Mouse (Mus musculus): ENCODE results near the gene Cdc14a. TPM values are rescaled to one million over a fixed set of nuclear protein-coding genes. Genes with fewer than 3 reads are reported as not detected.

Cdc14a gene
- polyA plus RNA-seq, 1 experiment from 2014 or later, result 8.8 TPM

DNA sequence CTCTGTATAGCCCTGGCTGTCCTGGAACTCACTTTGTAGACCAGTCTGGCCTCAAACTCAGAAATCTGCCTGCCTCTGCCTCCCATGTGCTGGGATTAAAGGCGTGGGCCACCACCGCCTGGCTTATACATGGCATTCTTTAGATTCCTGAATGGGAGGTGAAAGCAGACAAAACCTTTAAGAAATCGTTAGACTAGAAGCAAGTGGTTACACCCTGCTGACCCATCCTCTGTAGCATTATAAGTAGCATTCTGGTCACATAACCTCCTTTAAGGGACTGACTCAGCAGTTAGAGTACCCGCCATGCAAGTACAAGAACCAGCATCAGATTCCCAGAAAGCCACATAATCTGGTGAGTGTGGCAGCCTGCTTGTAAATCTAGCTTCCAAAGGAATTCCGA, 81.6 kb downstream of the Cdc14a start:
- H3K4me1 ChIP-seq, result 0 out of 2 replicates have a peak, but pooled peaks cover 6% of the 10 kb centered on the region

DNA sequence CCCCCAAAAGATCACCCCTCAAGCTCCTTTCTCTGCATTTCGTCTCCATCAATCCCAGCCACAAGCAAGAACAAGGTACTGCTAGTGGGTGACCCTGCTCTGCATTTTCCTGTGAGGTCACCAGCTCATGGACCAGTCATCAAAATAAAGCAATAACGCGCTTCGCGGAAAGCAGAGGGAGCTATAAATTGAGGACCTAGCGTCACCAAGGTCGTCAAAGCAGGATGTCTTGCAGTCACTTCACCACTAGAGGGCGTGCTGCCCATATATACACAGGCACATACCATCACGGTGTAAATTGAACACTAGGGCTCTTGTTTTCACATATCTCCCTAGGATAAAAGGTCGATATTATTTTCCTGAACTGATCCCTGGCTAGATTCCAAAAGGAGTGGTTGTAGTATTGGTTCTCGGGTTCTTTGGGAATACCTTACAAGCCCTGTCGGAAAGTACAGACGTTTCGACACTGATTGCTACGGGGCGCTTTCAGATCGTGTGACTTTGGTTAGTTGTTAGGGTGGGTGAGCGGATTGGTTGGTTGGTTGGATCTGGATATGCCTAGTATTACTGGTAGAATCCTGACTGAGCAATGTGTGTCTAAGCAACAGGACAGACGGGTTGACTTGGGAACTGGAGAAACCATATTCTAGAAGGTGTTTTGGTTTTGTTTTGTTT, 82.7 kb downstream of the Cdc14a start:
- Histone ChIP-seq H3K27me3 (no peaks in the 10 kb centered on the region), H3K9ac (no peak overlapping the region), H3K9me3 (replicated peaks) (no peaks in the 10 kb centered on the region), H3K4me3 (replicated peaks) (0 out of 2 replicates have a peak overlapping the region, but pooled peaks have one; percentile 2), H3K4me1 (0 out of 2 replicates have a peak, but pooled peaks cover 6% of the 10 kb centered on the region), H3K27ac (replicated peaks) (no peak overlapping the region), H3K36me3 (peaks cover 7% of the 10 kb centered on the region; the same call in 1 of the 2 replicates), H3K4me2 (replicated peaks) (0 out of 2 replicates have a peak overlapping the region, but pooled peaks have one; percentile 22)
- 0 out of 2 replicates have a peak, but pooled peaks have one; percentile 45 for ATAC-seq (ENCODE audit: insufficient number of reproducible peaks, low FRiP score, low TSS enrichment, low read depth)
- WGBS, result 41% methylated on average over 19 of the region's 19 CpGs

More for the DNA sequence above, 81.6 kb downstream of the Cdc14a start:
- H3K9me3 ChIP-seq (replicated peaks), result no peaks in the 10 kb centered on the region
- no peak for ATAC-seq (ENCODE audit: insufficient number of reproducible peaks, low FRiP score, low TSS enrichment, low read depth)
- WGBS, result 89% methylated on average over 5 of the region's 5 CpGs
- H3K4me3 ChIP-seq (replicated peaks), result no peak overlapping the region
- H3K4me2 ChIP-seq (replicated peaks), result no peak overlapping the region
- peaks cover 7% of the 10 kb centered on the region; the same call in 1 of the 2 replicates for H3K36me3 ChIP-seq
- H3K27me3 ChIP-seq, result no peaks in the 10 kb centered on the region
- no peak overlapping the region for H3K9ac ChIP-seq
- H3K27ac ChIP-seq (replicated peaks), result no peak overlapping the region

GRCm38 (mm10) chr3:116340281-116340680, 83.6 kb downstream of the Cdc14a start:
- 73% methylated on average over 8 of the region's 8 CpGs for WGBS
- no peak overlapping the region for H3K4me2 ChIP-seq (replicated peaks)
- no peaks in the 10 kb centered on the region for H3K27me3 ChIP-seq
- ATAC-seq (ENCODE audit: insufficient number of reproducible peaks, low FRiP score, low TSS enrichment, low read depth), result no peak
- no peaks in the 10 kb centered on the region for H3K9me3 ChIP-seq (replicated peaks)
- H3K4me1 ChIP-seq, result 0 out of 2 replicates have a peak, but pooled peaks cover 6% of the 10 kb centered on the region
- no peak overlapping the region for H3K27ac ChIP-seq (replicated peaks)
- peaks cover 7% of the 10 kb centered on the region; the same call in 1 of the 2 replicates for H3K36me3 ChIP-seq
- no peak overlapping the region for H3K4me3 ChIP-seq (replicated peaks)
- no peak overlapping the region for H3K9ac ChIP-seq

- Histone ChIP-seq H3K4me2 (replicated peaks) (no peak overlapping the region), H3K36me3 (peaks cover 7% of the 10 kb centered on the region; the same call in 1 of the 2 replicates), H3K27ac (replicated peaks) (no peak overlapping the region), H3K9me3 (replicated peaks) (no peaks in the 10 kb centered on the region), H3K4me1 (0 out of 2 replicates have a peak, but pooled peaks cover 6% of the 10 kb centered on the region), H3K9ac (no peak overlapping the region), H3K4me3 (replicated peaks) (no peak overlapping the region), H3K27me3 (no peaks in the 10 kb centered on the region)
- 57% methylated on average over 6 of the region's 6 CpGs for WGBS
- ATAC-seq (ENCODE audit: insufficient number of reproducible peaks, low FRiP score, low TSS enrichment, low read depth), result no peak
These were observed 85.2 kb downstream of the Cdc14a start for GRCm38 (mm10) chr3:116338616-116339015.

DNA sequence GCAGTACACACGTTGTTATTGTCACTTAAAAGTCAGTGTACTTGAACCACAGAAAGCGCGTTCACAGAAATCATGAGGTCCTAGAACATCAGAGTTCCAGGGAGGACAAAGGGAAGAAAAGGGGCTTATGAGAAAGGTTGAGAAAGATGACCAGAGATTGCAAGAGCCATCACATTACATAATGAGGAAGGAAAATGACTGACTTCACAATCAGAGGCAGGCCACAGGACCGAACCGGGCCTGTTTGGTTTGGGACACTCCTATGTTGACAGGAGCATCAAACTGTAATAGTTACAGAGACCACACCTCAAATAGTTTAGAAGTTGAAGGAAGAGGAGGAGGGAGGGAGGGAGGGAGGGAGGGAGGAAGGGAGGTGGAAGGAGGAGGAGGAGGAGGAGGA, 86.0 kb downstream of the Cdc14a start:
- Histone ChIP-seq H3K27ac (replicated peaks) (no peak overlapping the region), H3K4me3 (replicated peaks) (no peak overlapping the region), H3K36me3 (peaks cover 3% of the 10 kb centered on the region; the same call in 1 of the 2 replicates), H3K4me1 (0 out of 2 replicates have a peak, but pooled peaks cover 6% of the 10 kb centered on the region), H3K4me2 (replicated peaks) (no peak overlapping the region), H3K27me3 (no peaks in the 10 kb centered on the region), H3K9me3 (replicated peaks) (no peaks in the 10 kb centered on the region), H3K9ac (no peak overlapping the region)
- 73% methylated on average over 5 of the region's 5 CpGs for WGBS
- no peak for ATAC-seq (ENCODE audit: insufficient number of reproducible peaks, low FRiP score, low TSS enrichment, low read depth)

GRCm38 (mm10) chr3:116335036-116335435, 88.8 kb downstream of the Cdc14a start:
- no peaks in the 10 kb centered on the region for H3K36me3 ChIP-seq
- no peaks in the 10 kb centered on the region for H3K27me3 ChIP-seq
- H3K9me3 ChIP-seq (replicated peaks), result no peaks in the 10 kb centered on the region
- H3K27ac ChIP-seq (replicated peaks), result no peak overlapping the region
- WGBS, result 78% methylated on average over 4 of the region's 4 CpGs
- no peaks in the 10 kb centered on the region for H3K4me1 ChIP-seq
- no peak overlapping the region for H3K4me2 ChIP-seq (replicated peaks)
- no peak for ATAC-seq (ENCODE audit: insufficient number of reproducible peaks, low FRiP score, low TSS enrichment, low read depth)
- H3K4me3 ChIP-seq (replicated peaks), result no peak overlapping the region
- no peak overlapping the region for H3K9ac ChIP-seq

GRCm38 (mm10) chr3:116333711-116334110, 90.1 kb downstream of the Cdc14a start:
- Histone ChIP-seq H3K27ac (replicated peaks) (no peak overlapping the region), H3K9ac (no peak overlapping the region), H3K36me3 (no peaks in the 10 kb centered on the region), H3K4me1 (no peaks in the 10 kb centered on the region), H3K27me3 (no peaks in the 10 kb centered on the region), H3K9me3 (replicated peaks) (no peaks in the 10 kb centered on the region), H3K4me2 (replicated peaks) (no peak overlapping the region), H3K4me3 (replicated peaks) (no peak overlapping the region)
- WGBS, result 79% methylated on average over 6 of the region's 6 CpGs
- ATAC-seq (ENCODE audit: insufficient number of reproducible peaks, low FRiP score, low TSS enrichment, low read depth), result no peak

- H3K4me2 ChIP-seq (replicated peaks), result no peak overlapping the region
- no peaks in the 10 kb centered on the region for H3K4me1 ChIP-seq
- H3K9me3 ChIP-seq (replicated peaks), result no peaks in the 10 kb centered on the region
- H3K4me3 ChIP-seq (replicated peaks), result no peak overlapping the region
- no peaks in the 10 kb centered on the region for H3K27me3 ChIP-seq
- H3K27ac ChIP-seq (replicated peaks), result no peak overlapping the region
- H3K9ac ChIP-seq, result no peak overlapping the region
- no peak for ATAC-seq (ENCODE audit: insufficient number of reproducible peaks, low FRiP score, low TSS enrichment, low read depth)
- 15% methylated on average over 7 of the region's 7 CpGs for WGBS
- H3K36me3 ChIP-seq, result no peaks in the 10 kb centered on the region
These were observed 90.6 kb downstream of the Cdc14a start for GRCm38 (mm10) chr3:116333229-116333628.

DNA sequence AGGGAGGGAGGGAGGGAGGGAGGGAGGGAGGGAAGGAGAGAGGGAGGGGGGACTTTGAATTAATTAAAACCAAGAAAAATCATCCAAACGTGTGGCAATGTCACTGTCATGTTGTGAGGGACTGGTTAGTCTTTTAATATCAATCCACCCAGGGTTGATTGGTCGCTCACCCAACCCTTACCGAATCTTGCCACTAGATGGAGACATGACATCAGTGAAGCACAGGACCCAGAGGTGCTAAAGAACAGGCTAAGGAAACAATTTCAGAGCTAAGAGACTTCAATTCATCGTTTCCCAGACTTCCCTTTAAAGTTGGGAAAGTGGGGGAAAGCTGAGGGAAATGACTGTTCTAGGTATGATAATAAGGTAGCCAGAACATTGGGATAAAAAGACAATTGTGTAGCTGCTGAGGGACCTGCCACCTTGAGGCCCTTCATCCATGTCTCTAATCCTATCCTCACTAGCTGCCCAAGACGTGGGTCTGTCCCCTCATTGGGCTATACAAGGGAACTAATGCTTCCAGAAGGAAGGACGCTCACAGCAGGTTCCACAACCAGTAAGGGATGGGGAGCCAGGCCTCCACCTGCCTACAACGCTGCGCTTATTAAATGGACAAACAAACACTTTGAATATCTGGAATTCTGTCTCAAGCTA, 91.9 kb downstream of the Cdc14a start:
- Histone ChIP-seq H3K9ac (no peak overlapping the region), H3K4me1 (peaks cover 8% of the 10 kb centered on the region), H3K4me3 (replicated peaks) (no peak overlapping the region), H3K36me3 (no peaks in the 10 kb centered on the region), H3K9me3 (replicated peaks) (no peaks in the 10 kb centered on the region), H3K27me3 (no peaks in the 10 kb centered on the region), H3K4me2 (replicated peaks) (no peak overlapping the region), H3K27ac (replicated peaks) (no peak overlapping the region)
- ATAC-seq (ENCODE audit: insufficient number of reproducible peaks, low FRiP score, low TSS enrichment, low read depth), result peak; percentile 64; the same call in 1 of the 2 replicates
- WGBS, result 42% methylated on average over 8 of the region's 8 CpGs

- Histone ChIP-seq H3K4me2 (replicated peaks) (no peak overlapping the region), H3K27ac (replicated peaks) (no peak overlapping the region), H3K36me3 (no peaks in the 10 kb centered on the region), H3K9me3 (replicated peaks) (no peaks in the 10 kb centered on the region), H3K4me3 (replicated peaks) (no peak overlapping the region), H3K9ac (no peak overlapping the region), H3K27me3 (no peaks in the 10 kb centered on the region), H3K4me1 (peaks cover 11% of the 10 kb centered on the region)
- whole genome bisulfite sequencing, result 62% methylated on average over 8 of the region's 8 CpGs
- 0 out of 2 replicates have a peak, but pooled peaks have one; percentile 2 for ATAC-seq (ENCODE audit: insufficient number of reproducible peaks, low FRiP score, low TSS enrichment, low read depth)
These were observed 93.9 kb downstream of the Cdc14a start for GRCm38 (mm10) chr3:116329976-116330375.

DNA sequence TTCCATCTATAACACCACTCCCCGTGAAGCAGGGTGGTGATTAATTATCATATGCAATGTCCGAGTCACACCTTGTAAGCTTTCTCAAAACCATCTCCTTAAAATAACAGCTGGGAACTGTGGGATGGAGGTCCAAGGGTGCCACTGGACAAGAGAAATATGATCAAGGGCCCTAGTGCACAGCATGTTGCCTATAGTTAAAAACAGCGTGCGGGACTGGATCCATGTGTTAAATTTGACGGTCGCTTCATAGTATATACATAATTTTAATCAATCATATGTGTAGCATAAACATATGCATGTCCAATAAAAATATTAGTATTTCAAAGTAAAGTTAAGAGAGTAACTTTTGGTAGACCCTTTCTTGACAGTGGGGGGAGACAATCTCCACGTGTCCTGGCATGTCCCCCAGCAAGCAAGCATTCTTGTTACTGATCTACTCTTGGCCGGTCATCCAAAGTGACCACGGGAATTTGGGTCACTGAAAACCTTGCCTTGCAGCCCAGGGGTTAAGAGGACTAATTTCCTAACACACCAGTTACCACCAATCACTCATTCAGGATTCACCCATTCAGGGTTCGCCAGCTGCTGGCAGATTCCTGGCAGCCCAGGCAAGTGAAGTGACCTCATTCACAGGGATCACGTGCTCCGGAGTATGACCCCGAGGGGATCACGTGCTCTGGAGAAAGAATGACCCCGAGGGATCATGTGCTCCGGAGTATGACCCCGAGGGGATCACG, 94.6 kb downstream of the Cdc14a start:
- H3K4me3 ChIP-seq (replicated peaks), result no peak overlapping the region
- no peaks in the 10 kb centered on the region for H3K36me3 ChIP-seq
- H3K9me3 ChIP-seq (replicated peaks), result no peaks in the 10 kb centered on the region
- 74% methylated on average over 18 of the region's 18 CpGs for WGBS
- H3K27me3 ChIP-seq, result no peaks in the 10 kb centered on the region
- no peak overlapping the region for H3K9ac ChIP-seq
- H3K4me1 ChIP-seq, result peaks cover 11% of the 10 kb centered on the region
- no peak overlapping the region for H3K4me2 ChIP-seq (replicated peaks)
- no peak overlapping the region for H3K27ac ChIP-seq (replicated peaks)
- no peak for ATAC-seq (ENCODE audit: insufficient number of reproducible peaks, low FRiP score, low TSS enrichment, low read depth)

Measured in embryonic facial prominence, embryonic 15.5 days (tissue).